Mouse (Mus musculus) cerebellum, adult 2 months (tissue): Measurements from ENCODE around the gene Gm10964.

Experiments
- CTCF ChIP-seq: fragments of 200-500 bp; IDR thresholded peaks from 2 replicates; pipeline ENCODE4 v1.5.1; 2011; ENCODE audit warnings: low read depth, mild to moderate bottlenecking, control low read depth, low read length, moderate library complexity, borderline replicate concordance; ENCODE audit not compliant: insufficient read depth
- POLR2A ChIP-seq: fragments of 200-500 bp; IDR thresholded peaks from 2 replicates; pipeline ENCODE4 v1.6.1; 2011; ENCODE audit warnings: low read length, control low read depth, borderline replicate concordance; ENCODE audit not compliant: insufficient read depth

GRCm38 (mm10) chr3:103726642-103727041 lies 12.5 kb upstream of the Gm10964 start:
- TF ChIP-seq CTCF, result no peak
- no peak for TF ChIP-seq POLR2A
